23 mouse cellular contexts compared by ENCODE assay signal in the genomic region with DNA sequence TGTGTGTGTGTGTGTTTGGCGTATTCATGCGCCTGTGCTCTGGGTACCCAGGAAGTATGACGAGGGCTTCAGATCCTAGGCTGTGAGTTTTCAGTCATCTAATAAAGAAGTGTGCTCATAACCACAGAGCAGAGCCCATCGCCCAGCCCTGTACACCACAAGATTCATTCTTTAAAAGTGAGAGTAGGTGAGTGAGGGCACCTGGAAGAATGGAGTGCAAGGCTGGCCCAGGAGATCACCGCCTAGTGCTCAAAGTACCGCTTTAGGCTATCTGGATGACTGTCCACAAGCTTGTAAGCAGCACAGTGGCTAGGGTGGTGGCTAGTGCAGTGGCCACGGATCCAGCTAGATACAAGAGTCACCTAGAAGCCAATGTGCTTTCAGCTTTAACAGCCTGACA. TPM values are rescaled to one million over a fixed set of nuclear protein-coding genes. Genes with fewer than 3 reads are reported as not detected.
DNase-seq lines count a peak whose midpoint lies in the region; ATAC-seq lines count a peak whose summit lies in the region.
"Had no signal": no experiment of that assay in that cellular context is flagged by ENCODE, and none has a peak within 500 bp of the region (broad histone marks: within the 10 kb centered on the region; RNA-seq: fewer than 3 reads in every experiment).

No protein-coding gene starts in this region.

- H3K4me2 ChIP-seq in midbrain, embryonic 12.5 days (replicated peaks): no peak overlapping the region
- H3K4me2 ChIP-seq in midbrain, embryonic 11.5 days: no peak overlapping the region
- H3K4me2 ChIP-seq in forebrain, embryonic 15.5 days (replicated peaks): no peak overlapping the region
- H3K4me2 ChIP-seq: embryonic facial prominence, embryonic 12.5 days; forebrain, embryonic 13.5 days had no signal

- ATAC-seq in midbrain, embryonic 12.5 days (ENCODE audit: low FRiP score, low read depth): 0 out of 2 replicates have a peak, but pooled peaks have one; percentile 27
- no peak for ATAC-seq in midbrain, embryonic 11.5 days (ENCODE audit: low FRiP score)
- peak; percentile 48 for ATAC-seq in inflammation-experienced regulatory T-cells, adult 6 months
- no peak for ATAC-seq in forebrain, embryonic 15.5 days (replicated peaks)
- ATAC-seq: CD4-positive, CD25-positive, alpha-beta regulatory T cell, adult 4 months; forebrain, embryonic 13.5 days; forebrain, embryonic 16.5 days; Patski had no signal

- H3K36me3 ChIP-seq in midbrain, embryonic 12.5 days: peaks cover 47% of the 10 kb centered on the region
- peaks cover 4% of the 10 kb centered on the region for H3K36me3 ChIP-seq in midbrain, embryonic 11.5 days (ENCODE audit: control insufficient read depth, insufficient read depth, low read length)
- peaks cover 25% of the 10 kb centered on the region for H3K36me3 ChIP-seq in forebrain, embryonic 15.5 days

- DNase-seq in heart, adult 11 months: peak; percentile 75
- no peak for DNase-seq in heart, postnatal 25 days (ENCODE audit: low spot score)
- DNase-seq in midbrain, embryonic 11.5 days (ENCODE audit: low spot score, missing footprints): no peak
- DNase-seq: adrenal gland, adult 8-10 months; adrenal gland, postnatal 14 days; adrenal gland, postnatal 36 days; B cell, adult 2 months; cerebellum, adult 11-12 months; cerebellum, adult 2 months; cerebellum, adult 9-10 months; cerebellum, postnatal 10 days; cerebellum, postnatal 25 days had no signal

- no peak overlapping the region for H3K27ac ChIP-seq in midbrain, embryonic 12.5 days (replicated peaks)
- H3K27ac ChIP-seq in midbrain, embryonic 11.5 days (ENCODE audit: low read depth, low read length): no peak overlapping the region
- H3K27ac ChIP-seq in forebrain, embryonic 15.5 days (replicated peaks): no peak overlapping the region
- H3K27ac ChIP-seq: embryonic facial prominence, embryonic 10.5 days; embryonic facial prominence, embryonic 12.5 days; forebrain, embryonic 13.5 days had no signal

- H3K9ac ChIP-seq in midbrain, embryonic 12.5 days (replicated peaks): no peak overlapping the region
- no peak overlapping the region for H3K9ac ChIP-seq in midbrain, embryonic 11.5 days (ENCODE audit: low read length)
- no peak overlapping the region for H3K9ac ChIP-seq in forebrain, embryonic 15.5 days (replicated peaks)
- H3K9ac ChIP-seq: embryonic facial prominence, embryonic 12.5 days; forebrain, embryonic 13.5 days had no signal

- WGBS in midbrain, embryonic 12.5 days: 96% methylated on average over 7 of the region's 7 CpGs
- WGBS in midbrain, embryonic 11.5 days: 95% methylated on average over 7 of the region's 7 CpGs
- WGBS in forebrain, embryonic 15.5 days: 95% methylated on average over 7 of the region's 7 CpGs

- H3K27me3 ChIP-seq in midbrain, embryonic 12.5 days: no peaks in the 10 kb centered on the region
- H3K27me3 ChIP-seq in midbrain, embryonic 11.5 days (ENCODE audit: control insufficient read depth, insufficient read depth, low read length): no peaks in the 10 kb centered on the region
- H3K27me3 ChIP-seq in forebrain, embryonic 15.5 days: no peaks in the 10 kb centered on the region
- H3K27me3 ChIP-seq: CH12.LX; embryonic facial prominence, embryonic 12.5 days; forebrain, embryonic 13.5 days; Patski had no signal

- intact Hi-C loops in heart, postnatal 25 days (cut with DNase I): no loop called here

- no peak overlapping the region for H3K4me3 ChIP-seq in midbrain, embryonic 12.5 days
- H3K4me3 ChIP-seq in midbrain, embryonic 11.5 days (ENCODE audit: low read depth, low read length): no peak overlapping the region
- H3K4me3 ChIP-seq in forebrain, embryonic 15.5 days: no peak overlapping the region
- H3K4me3 ChIP-seq: embryonic facial prominence, embryonic 10.5 days; embryonic facial prominence, embryonic 12.5 days; forebrain, embryonic 13.5 days had no signal

- no peaks in the 10 kb centered on the region; the same call in 1 of the 2 replicates for H3K4me1 ChIP-seq in midbrain, embryonic 12.5 days
- H3K4me1 ChIP-seq in midbrain, embryonic 11.5 days (ENCODE audit: control insufficient read depth, insufficient read depth, low read length): no peaks in the 10 kb centered on the region
- H3K4me1 ChIP-seq in forebrain, embryonic 15.5 days: no peaks in the 10 kb centered on the region
- H3K4me1 ChIP-seq: forebrain, embryonic 13.5 days had no signal

- H3K9me3 ChIP-seq in midbrain, embryonic 12.5 days: no peaks in the 10 kb centered on the region
- no peaks in the 10 kb centered on the region for H3K9me3 ChIP-seq in midbrain, embryonic 11.5 days (ENCODE audit: control insufficient read depth, low read length)
- H3K9me3 ChIP-seq in forebrain, embryonic 15.5 days: no peaks in the 10 kb centered on the region
- H3K9me3 ChIP-seq: embryonic facial prominence, embryonic 10.5 days; embryonic facial prominence, embryonic 12.5 days; forebrain, embryonic 13.5 days; G1E had no signal

RNA-seq across cellular contexts. Expression of gene Slc30a7, which starts 50.0 kb away (rescaled TPM):
- total RNA-seq in heart, postnatal 25 days (2021): 10 to 100 TPM; 14.9 to 18.7 TPM
- polyA plus RNA-seq in midbrain, embryonic 12.5 days (2016; fragmentation: Nextera tagmentation; extraction: Ambion mirVana): 16.8 and 23.5 TPM in 2 replicates
- 25.4 and 29.3 TPM in 2 replicates for polyA plus RNA-seq in midbrain, embryonic 11.5 days (2014; fragmentation: Nextera tagmentation; extraction: Ambion mirVana)
- 10 to 100 TPM; 40.9 to 48.9 (median 43.2) TPM for polyA plus RNA-seq in inflammation-experienced regulatory T-cells, adult 6 months (2017; shearing (Covaris generic))
- polyA plus RNA-seq in forebrain, embryonic 15.5 days (2015; fragmentation: Nextera tagmentation; extraction: Ambion mirVana): 16.6 and 20.7 TPM in 2 replicates

RNA-seq across cellular contexts. Expression of gene Extl2, which starts 50.0 kb away (rescaled TPM):
- 10 to 100 TPM; 13.2 to 14.9 TPM for total RNA-seq in heart, postnatal 25 days (2021)
- polyA plus RNA-seq in midbrain, embryonic 12.5 days (2016; fragmentation: Nextera tagmentation; extraction: Ambion mirVana): 24.8 and 25.7 TPM in 2 replicates
- 27.3 and 28.1 TPM in 2 replicates for polyA plus RNA-seq in midbrain, embryonic 11.5 days (2014; fragmentation: Nextera tagmentation; extraction: Ambion mirVana)
- polyA plus RNA-seq in inflammation-experienced regulatory T-cells, adult 6 months (2017; shearing (Covaris generic)): 1 to 10 TPM; 6.7 to 9.3 (median 7.4) TPM
- polyA plus RNA-seq in forebrain, embryonic 15.5 days (2015; fragmentation: Nextera tagmentation; extraction: Ambion mirVana): 23.4 and 24.6 TPM in 2 replicates

Comparison
In these comparisons a context has a peak if more than half of its experiments do, and no peak if none do; other contexts are left out.
1. ATAC-seq: peak in midbrain, embryonic 12.5 days (single experiment) and inflammation-experienced regulatory T-cells, adult 6 months (single experiment); none in midbrain, embryonic 11.5 days (single experiment) and forebrain, embryonic 15.5 days (single experiment).